Mouse (Mus musculus): ENCODE results near the gene Dnajc13. TPM values are rescaled to one million over a fixed set of nuclear protein-coding genes. Genes with fewer than 3 reads are reported as not detected.

The Dnajc13 gene
- total and polyA plus RNA-seq, 3 experiments = 28.5 to 44.2 (median 39.2) TPM

- no peak for DNase-seq
These were observed 139.6 kb downstream of the Dnajc13 start for GRCm38 (mm10) chr9:104123101-104123500.

GRCm38 (mm10) chr9:104109151-104109550, 153.6 kb downstream of the Dnajc13 start:
- no peak for DNase-seq

GRCm38 (mm10) chr9:104108571-104109143, 154.1 kb downstream of the Dnajc13 start:
- no peak for DNase-seq

GRCm38 (mm10) chr9:104107482-104107881, 155.2 kb downstream of the Dnajc13 start:
- no peak for DNase-seq

- no peak for DNase-seq
These were observed 155.8 kb downstream of the Dnajc13 start for GRCm38 (mm10) chr9:104106930-104107329.

- no peak for DNase-seq
These were observed 157.7 kb downstream of the Dnajc13 start for GRCm38 (mm10) chr9:104104986-104105385.

- DNase-seq = no peak
These were observed 159.8 kb downstream of the Dnajc13 start for GRCm38 (mm10) chr9:104102901-104103300.

- DNase-seq = no peak
These were observed 160.4 kb downstream of the Dnajc13 start for GRCm38 (mm10) chr9:104102301-104102700.

- no peak for DNase-seq
These were observed 161.3 kb downstream of the Dnajc13 start for GRCm38 (mm10) chr9:104101458-104101857.

Other genes starting within 250 kb of the Dnajc13 start
- not detected for gene Gm28305, start 222.3 kb downstream of the Dnajc13 start, total RNA-seq (2021)
- not detected in 2 replicates for gene Gm28305, start 222.3 kb downstream of the Dnajc13 start, polyA plus RNA-seq (2012; rRNA removed)
- gene Uba5, start 199.8 kb downstream of the Dnajc13 start, total RNA-seq (2021) = 10 to 100 TPM; 40.6 to 46.4 TPM
- gene Uba5, start 199.8 kb downstream of the Dnajc13 start, polyA plus RNA-seq (2012; rRNA removed) = 15.0 and 18.0 TPM in 2 replicates
- 10 to 100 TPM; 78.7 to 91.9 TPM for gene Acad11, start 199.6 kb downstream of the Dnajc13 start, total RNA-seq (2021)
- 33.0 and 40.1 TPM in 2 replicates for gene Acad11, start 199.6 kb downstream of the Dnajc13 start, polyA plus RNA-seq (2012; rRNA removed)
- under 1 TPM in 1 of 2 experiments, not detected in 1; 0.17 TPM for gene Ackr4, start 136.0 kb downstream of the Dnajc13 start, total RNA-seq (2021)
- 0.11 and 0.12 TPM in 2 replicates for gene Ackr4, start 136.0 kb downstream of the Dnajc13 start, polyA plus RNA-seq (2012; rRNA removed)
- 10 to 100 TPM in 1 of 2 experiments, under 1 TPM in 1; 0.55 to 18.2 TPM for gene Acpp, start 74.8 kb upstream of the Dnajc13 start, total RNA-seq (2021)
- gene Acpp, start 74.8 kb upstream of the Dnajc13 start, polyA plus RNA-seq (2012; rRNA removed) = 9.6 and 16.8 TPM in 2 replicates

Measured in adrenal gland, adult 2 months (tissue).